Mouse (Mus musculus): ENCODE results near the gene Zfp219.
"Not testable (repeated sequence)": the region's sequence is repeated elsewhere in the genome, so short reads cannot be mapped to it uniquely, and the experiment has no call there.

The Zfp219 gene

GRCm38 (mm10) chr14:52020486-52021137, at the start of gene Zfp219:
TSS of gene Zfp219 (minus strand) at chr14:52020733.
- DNase-seq: peak; percentile 83

GRCm38 (mm10) chr14:52066135-52066534, 45.6 kb upstream of the Zfp219 start:
- no peak for DNase-seq

- DNase-seq: peak; percentile 72
Measured at GRCm38 (mm10) chr14:52061798-52062197, 41.3 kb upstream of the Zfp219 start.

GRCm38 (mm10) chr14:52060800-52061199, 40.3 kb upstream of the Zfp219 start:
- DNase-seq: peak; percentile 98

GRCm38 (mm10) chr14:52059982-52060381, 39.4 kb upstream of the Zfp219 start:
- peak; percentile 77 for DNase-seq

GRCm38 (mm10) chr14:52052720-52053119, 32.2 kb upstream of the Zfp219 start:
- DNase-seq: not testable (repeated sequence)

- no peak for DNase-seq
Measured at GRCm38 (mm10) chr14:52045966-52046565, 25.5 kb upstream of the Zfp219 start.

- no peak for DNase-seq
Measured at GRCm38 (mm10) chr14:52044901-52045678, 24.6 kb upstream of the Zfp219 start.

GRCm38 (mm10) chr14:52043446-52043845, 22.9 kb upstream of the Zfp219 start:
- DNase-seq: no peak

GRCm38 (mm10) chr14:52042359-52042758, 21.8 kb upstream of the Zfp219 start, which contains the start of gene Olfr221:
TSS of gene Olfr221 (minus strand) at chr14:52042459.
- not testable (repeated sequence) for DNase-seq

- no peak for DNase-seq
Measured at GRCm38 (mm10) chr14:52039332-52039731, 18.8 kb upstream of the Zfp219 start.

- no peak for DNase-seq
Measured at GRCm38 (mm10) chr14:52035926-52036325, 15.4 kb upstream of the Zfp219 start.

- DNase-seq: no peak
Measured at GRCm38 (mm10) chr14:52026342-52026741, 5.8 kb upstream of the Zfp219 start.

- DNase-seq: no peak
Measured at GRCm38 (mm10) chr14:52024133-52024532, 3.6 kb upstream of the Zfp219 start.

- DNase-seq: peak; percentile 93
Measured at GRCm38 (mm10) chr14:52022709-52023459, 2.4 kb upstream of the Zfp219 start.

- DNase-seq: peak; percentile 37
Measured at GRCm38 (mm10) chr14:52022244-52022708, 1.7 kb upstream of the Zfp219 start.

GRCm38 (mm10) chr14:52021568-52022212, 1.2 kb upstream of the Zfp219 start:
- no peak for DNase-seq

- peak; percentile 42 for DNase-seq
Measured at GRCm38 (mm10) chr14:52021138-52021529, 601 bp upstream of the Zfp219 start.

GRCm38 (mm10) chr14:52019590-52020340, 768 bp downstream of the Zfp219 start:
- peak; percentile 99 for DNase-seq

GRCm38 (mm10) chr14:52019051-52019589, 1.4 kb downstream of the Zfp219 start:
- DNase-seq: no peak
